Mouse (Mus musculus): ENCODE measurements around the gene Cox17. TPM values are rescaled to one million over a fixed set of nuclear protein-coding genes. Genes with fewer than 3 reads are reported as not detected.

The Cox17 gene
- polyA plus RNA-seq (2012; ENCODE audit: insufficient read depth, insufficient read length, missing spikeins) = 115 and 119 TPM in 2 replicates

GRCm38 (mm10) chr16:38346529-38347325 is at the start of gene Cox17, which contains the start of gene Gm21987:
Cox17 (plus strand) TSS chr16:38346991.
Gm21987 (plus strand) TSS chr16:38347040.
- Histone ChIP-seq H3K27ac (ENCODE audit: insufficient read depth, low read depth, low read length) (peak within 1 kb of the TSS; percentile 82), H3K4me3 (ENCODE audit: insufficient read depth, low read length) (peak within 1 kb of the TSS; percentile 70), H3K4me1 (ENCODE audit: control insufficient read depth, insufficient read depth, low read length) (peaks cover 7% of the 10 kb centered on the region)
- TF ChIP-seq CTCF (IDR thresholded peaks at IDR 0.05; ENCODE audit: low read depth, low read length) = no peak
- TF ChIP-seq POLR2A (IDR thresholded peaks at IDR 0.05; ENCODE audit: borderline replicate concordance, low read depth, low read length) = no peak

GRCm38 (mm10) chr16:38298410-38298809 is 48.4 kb upstream of the Cox17 start:
- H3K27ac ChIP-seq (ENCODE audit: insufficient read depth, low read depth, low read length) = no peak overlapping the region
- TF ChIP-seq POLR2A (IDR thresholded peaks at IDR 0.05; ENCODE audit: borderline replicate concordance, low read depth, low read length) (no peak), CTCF (IDR thresholded peaks at IDR 0.05; ENCODE audit: low read depth, low read length) (no peak)
- H3K4me1 ChIP-seq (ENCODE audit: control insufficient read depth, insufficient read depth, low read length) = no peaks in the 10 kb centered on the region
- H3K4me3 ChIP-seq (ENCODE audit: insufficient read depth, low read length) = no peak overlapping the region

GRCm38 (mm10) chr16:38302367-38302766 is 44.4 kb upstream of the Cox17 start:
- H3K4me3 ChIP-seq (ENCODE audit: insufficient read depth, low read length) = no peak overlapping the region

GRCm38 (mm10) chr16:38304460-38305194 is 42.2 kb upstream of the Cox17 start:
- TF ChIP-seq CTCF (IDR thresholded peaks at IDR 0.05; ENCODE audit: low read depth, low read length) (no peak), POLR2A (IDR thresholded peaks at IDR 0.05; ENCODE audit: borderline replicate concordance, low read depth, low read length) (no peak)
- Histone ChIP-seq H3K4me1 (ENCODE audit: control insufficient read depth, insufficient read depth, low read length) (no peaks in the 10 kb centered on the region), H3K4me3 (ENCODE audit: insufficient read depth, low read length) (no peak overlapping the region), H3K27ac (ENCODE audit: insufficient read depth, low read depth, low read length) (no peak overlapping the region)

More at GRCm38 (mm10) chr16:38302367-38302766, 44.4 kb upstream of the Cox17 start:
- no peak for TF ChIP-seq POLR2A (IDR thresholded peaks at IDR 0.05; ENCODE audit: borderline replicate concordance, low read depth, low read length)
- H3K27ac ChIP-seq (ENCODE audit: insufficient read depth, low read depth, low read length) = no peak overlapping the region
- H3K4me1 ChIP-seq (ENCODE audit: control insufficient read depth, insufficient read depth, low read length) = no peaks in the 10 kb centered on the region

- Histone ChIP-seq H3K27ac (ENCODE audit: insufficient read depth, low read depth, low read length) (no peak overlapping the region), H3K4me1 (ENCODE audit: control insufficient read depth, insufficient read depth, low read length) (no peaks in the 10 kb centered on the region), H3K4me3 (ENCODE audit: insufficient read depth, low read length) (no peak overlapping the region)
- TF ChIP-seq CTCF (IDR thresholded peaks at IDR 0.05; ENCODE audit: low read depth, low read length) (peak; percentile 54), POLR2A (IDR thresholded peaks at IDR 0.05; ENCODE audit: borderline replicate concordance, low read depth, low read length) (no peak)
These were observed 40.1 kb upstream of the Cox17 start for GRCm38 (mm10) chr16:38306571-38307220.

GRCm38 (mm10) chr16:38307221-38307605 is 39.6 kb upstream of the Cox17 start:
- H3K27ac ChIP-seq (ENCODE audit: insufficient read depth, low read depth, low read length) = no peak overlapping the region
- no peak overlapping the region for H3K4me3 ChIP-seq (ENCODE audit: insufficient read depth, low read length)
- no peaks in the 10 kb centered on the region for H3K4me1 ChIP-seq (ENCODE audit: control insufficient read depth, insufficient read depth, low read length)
- TF ChIP-seq POLR2A (IDR thresholded peaks at IDR 0.05; ENCODE audit: borderline replicate concordance, low read depth, low read length) = no peak
- no peak for TF ChIP-seq CTCF (IDR thresholded peaks at IDR 0.05; ENCODE audit: low read depth, low read length)

GRCm38 (mm10) chr16:38307651-38308050 is 39.1 kb upstream of the Cox17 start:
- no peaks in the 10 kb centered on the region for H3K4me1 ChIP-seq (ENCODE audit: control insufficient read depth, insufficient read depth, low read length)
- H3K27ac ChIP-seq (ENCODE audit: insufficient read depth, low read depth, low read length) = no peak overlapping the region
- no peak overlapping the region for H3K4me3 ChIP-seq (ENCODE audit: insufficient read depth, low read length)
- TF ChIP-seq POLR2A (IDR thresholded peaks at IDR 0.05; ENCODE audit: borderline replicate concordance, low read depth, low read length) = no peak
- no peak for TF ChIP-seq CTCF (IDR thresholded peaks at IDR 0.05; ENCODE audit: low read depth, low read length)

GRCm38 (mm10) chr16:38308195-38308594 is 38.6 kb upstream of the Cox17 start:
- no peaks in the 10 kb centered on the region for H3K4me1 ChIP-seq (ENCODE audit: control insufficient read depth, insufficient read depth, low read length)
- H3K4me3 ChIP-seq (ENCODE audit: insufficient read depth, low read length) = no peak overlapping the region
- no peak overlapping the region for H3K27ac ChIP-seq (ENCODE audit: insufficient read depth, low read depth, low read length)
- TF ChIP-seq POLR2A (IDR thresholded peaks at IDR 0.05; ENCODE audit: borderline replicate concordance, low read depth, low read length) = no peak
- no peak for TF ChIP-seq CTCF (IDR thresholded peaks at IDR 0.05; ENCODE audit: low read depth, low read length)

- H3K27ac ChIP-seq (ENCODE audit: insufficient read depth, low read depth, low read length) = no peak overlapping the region
- H3K4me3 ChIP-seq (ENCODE audit: insufficient read depth, low read length) = no peak overlapping the region
- H3K4me1 ChIP-seq (ENCODE audit: control insufficient read depth, insufficient read depth, low read length) = no peaks in the 10 kb centered on the region
- TF ChIP-seq POLR2A (IDR thresholded peaks at IDR 0.05; ENCODE audit: borderline replicate concordance, low read depth, low read length) (no peak), CTCF (IDR thresholded peaks at IDR 0.05; ENCODE audit: low read depth, low read length) (no peak)
These were observed 28.3 kb upstream of the Cox17 start for GRCm38 (mm10) chr16:38318492-38318891.

Data from bone marrow macrophage, adult 2 months (primary cell).